Mouse (Mus musculus) naive thymus-derived CD4-positive, alpha-beta T cell, adult 2 months (primary cell): ENCODE measurements around the gene Gm7534.

Experiments
- DNase-seq: peaks from one replicate; pipeline ENCODE4 v3.0.0-alpha.2; 2011; ENCODE audit warnings: low read depth

Gm7534 gene

GRCm38 (mm10) chr4:134202904-134203303 is at the start of gene Gm7534:
Gm7534 (minus strand) TSS chr4:134203004.
- no peak for DNase-seq

- no peak for DNase-seq
Observed at GRCm38 (mm10) chr4:134252131-134252910, 49.5 kb upstream of the Gm7534 start.

GRCm38 (mm10) chr4:134251241-134252130 is 48.7 kb upstream of the Gm7534 start:
- DNase-seq: peak; percentile 59

- no peak for DNase-seq
Observed at GRCm38 (mm10) chr4:134250930-134251240, 48.1 kb upstream of the Gm7534 start.

GRCm38 (mm10) chr4:134250116-134250929 is 47.5 kb upstream of the Gm7534 start:
- no peak for DNase-seq

GRCm38 (mm10) chr4:134249651-134250050 is 46.8 kb upstream of the Gm7534 start:
- peak; percentile 82 for DNase-seq

- DNase-seq: no peak
Observed at GRCm38 (mm10) chr4:134246719-134247258, 44.0 kb upstream of the Gm7534 start, which contains the start of gene Gm30191. Gm30191 (plus strand) TSS chr4:134246935.

- DNase-seq: peak; percentile 26
Observed at GRCm38 (mm10) chr4:134246256-134246655, 43.5 kb upstream of the Gm7534 start.

- DNase-seq: peak; percentile 96
Observed at GRCm38 (mm10) chr4:134245148-134245843, 42.5 kb upstream of the Gm7534 start, which contains the start of gene Zfp593. Zfp593 (minus strand) TSS chr4:134245592.

- no peak for DNase-seq
Observed at GRCm38 (mm10) chr4:134243516-134244250, 40.9 kb upstream of the Gm7534 start, which contains the start of gene E130218I03Rik. E130218I03Rik (plus strand) TSS chr4:134243662.

- no peak for DNase-seq
Observed at GRCm38 (mm10) chr4:134238686-134239085, 35.9 kb upstream of the Gm7534 start.

GRCm38 (mm10) chr4:134238279-134238651 is 35.5 kb upstream of the Gm7534 start, which contains the start of gene Cnksr1:
Cnksr1 (minus strand) TSS chr4:134238399.
- no peak for DNase-seq

- no peak for DNase-seq
Observed at GRCm38 (mm10) chr4:134237582-134238278, 34.9 kb upstream of the Gm7534 start.

- no peak for DNase-seq
Observed at GRCm38 (mm10) chr4:134234876-134235275, 32.1 kb upstream of the Gm7534 start.

- no peak for DNase-seq
Observed at GRCm38 (mm10) chr4:134230431-134230830, 27.6 kb upstream of the Gm7534 start.

- no peak for DNase-seq
Observed at GRCm38 (mm10) chr4:134227194-134227593, 24.4 kb upstream of the Gm7534 start, which contains the start of gene Catsper4. Catsper4 (minus strand) TSS chr4:134227383.

- no peak for DNase-seq
Observed at GRCm38 (mm10) chr4:134222793-134223600, 20.2 kb upstream of the Gm7534 start.

GRCm38 (mm10) chr4:134206488-134207053 is 3.8 kb upstream of the Gm7534 start:
- no peak for DNase-seq
